Mouse (Mus musculus) ovary, adult 18-20 months (tissue): ENCODE data around the gene Ptov1.
A peak's percentile ranks its signal among the peaks of the same experiment; 100 is the strongest.
"Not testable (repeated sequence)": the region's sequence is repeated elsewhere in the genome, so short reads cannot be mapped to it uniquely, and the experiment has no call there.

ENCODE experiments used
- DNase-seq: peaks from one replicate; pipeline ENCODE4 v3.0.0; 2022; ENCODE audit warnings: low spot score, mixed read lengths

Gene Ptov1

GRCm38 (mm10) chr7:44888256-44889105 is 18.9 kb upstream of the Ptov1 start:
- no peak for DNase-seq

- no peak for DNase-seq
Measured at GRCm38 (mm10) chr7:44886964-44887363, 17.4 kb upstream of the Ptov1 start.

GRCm38 (mm10) chr7:44884637-44885036 is 15.0 kb upstream of the Ptov1 start:
- no peak for DNase-seq

GRCm38 (mm10) chr7:44883036-44883435 is 13.4 kb upstream of the Ptov1 start:
- DNase-seq: no peak

GRCm38 (mm10) chr7:44877833-44878232 is 8.2 kb upstream of the Ptov1 start:
- DNase-seq: no peak

GRCm38 (mm10) chr7:44871774-44872173 is 2.2 kb upstream of the Ptov1 start:
- DNase-seq: not testable (repeated sequence)

- no peak for DNase-seq
Measured at GRCm38 (mm10) chr7:44871181-44871580, 1.6 kb upstream of the Ptov1 start.

- DNase-seq: no peak
Measured at GRCm38 (mm10) chr7:44870614-44871013, 1.0 kb upstream of the Ptov1 start.

- DNase-seq: peak; percentile 76
Measured at GRCm38 (mm10) chr7:44868919-44869696, 480 bp downstream of the Ptov1 start.

- no peak for DNase-seq
Measured at GRCm38 (mm10) chr7:44868465-44868864, 1.1 kb downstream of the Ptov1 start.

GRCm38 (mm10) chr7:44867802-44868201 is 1.8 kb downstream of the Ptov1 start:
- DNase-seq: no peak

- no peak for DNase-seq
Measured at GRCm38 (mm10) chr7:44867010-44867702, 2.4 kb downstream of the Ptov1 start.

GRCm38 (mm10) chr7:44866276-44867009 is 3.1 kb downstream of the Ptov1 start:
- DNase-seq: peak; percentile 80

- no peak for DNase-seq
Measured at GRCm38 (mm10) chr7:44864595-44865542, 4.7 kb downstream of the Ptov1 start.

- no peak for DNase-seq
Measured at GRCm38 (mm10) chr7:44863982-44864494, 5.5 kb downstream of the Ptov1 start.

GRCm38 (mm10) chr7:44863210-44863609 is 6.4 kb downstream of the Ptov1 start:
- DNase-seq: no peak

GRCm38 (mm10) chr7:44862434-44862833 is 7.2 kb downstream of the Ptov1 start:
- DNase-seq: no peak

GRCm38 (mm10) chr7:44861429-44861816 is 8.2 kb downstream of the Ptov1 start:
- DNase-seq: no peak

- no peak for DNase-seq
Measured at GRCm38 (mm10) chr7:44860576-44861428, 8.8 kb downstream of the Ptov1 start.
